Mouse (Mus musculus): ENCODE results near the gene Tarsl2. TPM values are rescaled to one million over a fixed set of nuclear protein-coding genes. Genes with fewer than 3 reads are reported as not detected.

Tarsl2 gene
- polyA plus RNA-seq, 1 experiment from 2014 or later = 16.4 TPM

GRCm38 (mm10) chr7:65735261-65735660 lies 90.6 kb downstream of the Tarsl2 start:
- Histone ChIP-seq H3K27ac (ENCODE audit: low read length) (no peak overlapping the region), H3K4me3 (ENCODE audit: low read length) (no peak overlapping the region), H3K4me2 (ENCODE audit: low read depth, low read length) (no peak overlapping the region), H3K36me3 (ENCODE audit: control insufficient read depth, insufficient read depth) (no peaks in the 10 kb centered on the region), H3K4me1 (ENCODE audit: control insufficient read depth, insufficient read depth, low read length) (peaks cover 3% of the 10 kb centered on the region; the same call in 1 of the 2 replicates), H3K9me3 (replicated peaks; ENCODE audit: control insufficient read depth, low read length) (no peaks in the 10 kb centered on the region), H3K27me3 (ENCODE audit: control insufficient read depth, insufficient read depth, low read length) (no peaks in the 10 kb centered on the region), H3K9ac (ENCODE audit: low read length) (no peak overlapping the region)
- no peak for ATAC-seq (replicated peaks; ENCODE audit: extremely low read depth, insufficient read depth, low FRiP score)
- WGBS = 87% methylated on average over 3 of the region's 3 CpGs

DNA sequence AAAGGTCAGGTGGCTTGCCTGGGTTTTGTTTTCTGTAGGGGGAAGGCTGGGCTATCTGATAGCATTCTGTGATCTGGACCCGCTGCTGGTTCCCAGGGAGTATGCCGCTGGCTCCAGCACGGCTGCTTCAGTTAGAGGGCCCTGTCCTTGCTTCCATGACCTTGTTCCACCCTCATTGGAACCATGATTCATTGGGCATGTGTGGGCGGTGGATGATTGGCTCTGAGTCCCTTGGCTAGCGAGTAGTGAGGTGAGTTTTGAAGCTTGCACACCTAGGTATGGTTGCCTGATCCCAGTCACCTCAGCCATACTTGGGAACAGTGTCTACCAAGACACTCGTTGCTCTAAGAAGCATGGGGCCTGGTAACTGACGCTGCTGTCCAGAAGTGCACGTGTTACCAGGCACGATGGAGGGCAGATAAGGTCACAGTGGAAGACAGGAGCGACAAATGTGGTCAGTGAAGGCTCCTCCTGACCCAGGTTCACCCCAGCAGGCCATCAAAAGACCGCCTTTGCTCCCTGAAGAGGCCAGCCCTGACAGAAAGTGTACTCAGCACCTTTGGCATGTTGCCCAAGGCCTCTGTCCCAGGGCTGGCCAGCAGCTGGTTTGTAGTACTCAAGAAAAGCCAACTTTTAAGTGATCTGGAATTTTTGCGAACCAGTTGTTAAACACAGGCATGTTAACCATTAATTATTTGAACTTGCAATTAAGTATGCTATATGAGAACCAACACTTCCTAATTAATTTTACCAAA lies 92.8 kb downstream of the Tarsl2 start:
- Histone ChIP-seq H3K27me3 (ENCODE audit: control insufficient read depth, insufficient read depth, low read length) (no peaks in the 10 kb centered on the region), H3K27ac (ENCODE audit: low read length) (no peak overlapping the region), H3K4me1 (ENCODE audit: control insufficient read depth, insufficient read depth, low read length) (peaks cover 3% of the 10 kb centered on the region; the same call in 1 of the 2 replicates), H3K4me2 (ENCODE audit: low read depth, low read length) (no peak overlapping the region), H3K9ac (ENCODE audit: low read length) (no peak overlapping the region), H3K4me3 (ENCODE audit: low read length) (no peak overlapping the region), H3K36me3 (ENCODE audit: control insufficient read depth, insufficient read depth) (no peaks in the 10 kb centered on the region), H3K9me3 (replicated peaks; ENCODE audit: control insufficient read depth, low read length) (no peaks in the 10 kb centered on the region)
- no peak for ATAC-seq (replicated peaks; ENCODE audit: extremely low read depth, insufficient read depth, low FRiP score)
- 49% methylated on average over 12 of the region's 12 CpGs for WGBS

Other genes starting within 250 kb of the Tarsl2 start
- gene Tjp1, start 117.1 kb upstream of the Tarsl2 start, polyA plus RNA-seq (2015; fragmentation: Nextera tagmentation; extraction: Ambion mirVana) = 19.7 and 22.4 TPM in 2 replicates
- gene Tm2d3, start 46.3 kb downstream of the Tarsl2 start, polyA plus RNA-seq (2015; fragmentation: Nextera tagmentation; extraction: Ambion mirVana) = 47.3 and 50.4 TPM in 2 replicates
- gene Pcsk6, start 216.8 kb downstream of the Tarsl2 start, polyA plus RNA-seq (2015; fragmentation: Nextera tagmentation; extraction: Ambion mirVana) = 1.1 and 1.9 TPM in 2 replicates

Data from heart, embryonic 16.5 days (tissue).